Mouse (Mus musculus) lung, adult 10 weeks (tissue): ENCODE data around the gene Zfp648. TPM values are rescaled to one million over a fixed set of nuclear protein-coding genes. Genes with fewer than 3 reads are reported as not detected.

ENCODE experiments used
- polyA plus RNA-seq: library from polyadenylated mRNA; stranded (reverse); fragments of 350-450 nt; fragmentation: Illumina TruSeq; extraction: RNeasy Lipid Tissue Mini Kit (QIAGEN cat#74804); gene quantifications from one replicate; pipeline ENCODE4 v1.2.3, GENCODE M21; 2014; ENCODE audit warnings: low read depth, low replicate concordance; ENCODE audit not compliant: insufficient read depth

The Zfp648 gene
- polyA plus RNA-seq, result not detected

GRCm38 (mm10) chr1:154200955-154201722 lies at the start of gene Zfp648:
TSS of gene Zfp648 (plus strand) at chr1:154201187.

